In genomic region chr13:3523459-3523858, GRCm38 (mm10) we compare ENCODE assay signal across 10 mouse cellular contexts. TPM values are rescaled to one million over a fixed set of nuclear protein-coding genes. Genes with fewer than 3 reads are reported as not detected.
DNase-seq lines count a peak whose midpoint lies in the region; TF ChIP-seq lines count a peak whose summit lies in the region.
"Had no signal": no experiment of that assay in that cellular context is flagged by ENCODE, and none has a peak within 500 bp of the region (broad histone marks: within the 10 kb centered on the region; RNA-seq: fewer than 3 reads in every experiment).

No protein-coding gene starts in this region.

- peaks cover 6% of the 10 kb centered on the region for H3K4me1 ChIP-seq in cerebellum, adult 2 months (ENCODE audit: control insufficient read depth, insufficient read depth, low read length)

- WGBS in cerebellum, adult 2 months, result 4% methylated on average over 6 of the region's 6 CpGs

- H3K27me3 ChIP-seq in cerebellum, adult 2 months (ENCODE audit: control insufficient read depth, insufficient read depth, low read length), result no peaks in the 10 kb centered on the region

- TF ChIP-seq CTCF in cerebellum, adult 2 months (IDR thresholded peaks at IDR 0.05; ENCODE audit: borderline replicate concordance, insufficient read depth, low read depth, low read length), result no peak

- no peak for TF ChIP-seq POLR2A in cerebellum, adult 2 months (IDR thresholded peaks at IDR 0.05; ENCODE audit: borderline replicate concordance, insufficient read depth, low read length)

- peak; percentile 45 to 73 for DNase-seq in cerebellum, postnatal 14 days
- no peak for DNase-seq in cerebellum, adult 2 months
- DNase-seq in layer of hippocampus, postnatal 10 days (ENCODE audit: low spot score in 2 of 2), result peak; percentile 31 to 37
- no peak for DNase-seq in layer of hippocampus, adult 18-20 months (ENCODE audit: low spot score in 2 of 2)
- peak; percentile 25 for DNase-seq in NIH3T3 (ENCODE audit: low read depth)
- DNase-seq in kidney, postnatal 36 days, result peak; percentile 68 to 82
- no peak for DNase-seq in thymus, postnatal 10 days (ENCODE audit: low spot score in 2 of 2)
- no peak for DNase-seq in gastrocnemius, postnatal 25 days
- DNase-seq: thymus, postnatal 25 days had no signal

- no peak overlapping the region for H3K4me3 ChIP-seq in cerebellum, adult 2 months (replicated peaks; ENCODE audit: insufficient read depth, low read depth, low read length)

- H3K27ac ChIP-seq in cerebellum, adult 2 months (ENCODE audit: insufficient read depth, low read length), result no peak overlapping the region
- H3K27ac ChIP-seq: liver, embryonic 14.5 days had no signal

RNA-seq across cellular contexts. Expression of gene Gdi2, which starts 14.4 kb away (rescaled TPM):
- polyA plus RNA-seq in cerebellum, adult 2 months (2012; rRNA removed), result 234 and 245 TPM in 2 replicates
- total RNA-seq in layer of hippocampus, postnatal 10 days (2021), result 100 to 1,000 TPM; 338 to 356 TPM
- 100 to 1,000 TPM; 284 to 300 TPM for total RNA-seq in layer of hippocampus, adult 18-20 months (2021)
- 100 to 1,000 TPM; 130 to 167 TPM for total RNA-seq in gastrocnemius, postnatal 25 days (2021)

Comparison
In these comparisons a context has a peak if more than half of its experiments do, and no peak if none do; other contexts are left out.
1. DNase-seq: peak in cerebellum, postnatal 14 days (2 of 2), layer of hippocampus, postnatal 10 days (2 of 2), NIH3T3 (single experiment) and kidney, postnatal 36 days (2 of 2); none in cerebellum, adult 2 months (0 of 2), layer of hippocampus, adult 18-20 months (0 of 2), thymus, postnatal 10 days (0 of 2) and gastrocnemius, postnatal 25 days (single experiment).